Mouse (Mus musculus) forebrain, embryonic 12.5 days (tissue): Measurements from ENCODE around the gene Gm5678. TPM values are rescaled to one million over a fixed set of nuclear protein-coding genes. Genes with fewer than 3 reads are reported as not detected.

Source experiments
- ATAC-seq: fragments of 200-750 bp; cut with Nextera tagmentation; 2 replicates; pipeline ENCODE4 v1.8.0; 2017; ENCODE audit warnings: moderate TSS enrichment; ENCODE audit not compliant: low FRiP score
- H3K27ac ChIP-seq: fragments of 300-500 bp; sonication (generic); 2 replicates; pipeline ENCODE4 v1.5.1; 2016; ENCODE audit warnings: mild to moderate bottlenecking
- H3K27me3 ChIP-seq: fragments of 300-500 bp; sonication (generic); 2 replicates; pipeline ENCODE4 v1.6.1; 2016; ENCODE audit warnings: mild to moderate bottlenecking
- H3K36me3 ChIP-seq: fragments of 300-500 bp; sonication (generic); replicated peaks from 2 replicates; pipeline ENCODE4 v1.6.1; 2016; ENCODE audit warnings: mild to moderate bottlenecking
- H3K4me1 ChIP-seq: fragments of 300-500 bp; sonication (generic); 2 replicates; pipeline ENCODE4 v1.6.1; 2016
- H3K4me2 ChIP-seq: fragments of 300-500 bp; sonication (generic); 2 replicates; pipeline ENCODE4 v1.6.1; 2016; ENCODE audit warnings: mild to moderate bottlenecking, moderate library complexity
- H3K4me3 ChIP-seq: fragments of 300-500 bp; sonication (generic); replicated peaks from 2 replicates; pipeline ENCODE4 v1.5.1; 2016; ENCODE audit warnings: mild to moderate bottlenecking
- H3K9ac ChIP-seq: fragments of 300-500 bp; sonication (generic); 2 replicates; pipeline ENCODE4 v1.6.1; 2016; ENCODE audit warnings: mild to moderate bottlenecking
- H3K9me3 ChIP-seq: fragments of 300-500 bp; sonication (generic); 2 replicates; pipeline ENCODE4 v1.6.1; 2016
- WGBS: fragments of 180-500 bp; shearing (Covaris S2); methylation state at CpG from one replicate; pipeline ENCODE4 v1.1.7; 2016; 5-methylcytosine and 5-hydroxymethylcytosine counted together
- polyA plus RNA-seq: library from polyadenylated mRNA; unstranded; fragments of >200 nt; fragmentation: Nextera tagmentation; extraction: Ambion mirVana; gene quantifications from 2 replicates; pipeline ENCODE4 v1.2.1, GENCODE M21; 2016

Gm5678 gene
- polyA plus RNA-seq, 1 experiment from 2014 or later = not detected

DNA sequence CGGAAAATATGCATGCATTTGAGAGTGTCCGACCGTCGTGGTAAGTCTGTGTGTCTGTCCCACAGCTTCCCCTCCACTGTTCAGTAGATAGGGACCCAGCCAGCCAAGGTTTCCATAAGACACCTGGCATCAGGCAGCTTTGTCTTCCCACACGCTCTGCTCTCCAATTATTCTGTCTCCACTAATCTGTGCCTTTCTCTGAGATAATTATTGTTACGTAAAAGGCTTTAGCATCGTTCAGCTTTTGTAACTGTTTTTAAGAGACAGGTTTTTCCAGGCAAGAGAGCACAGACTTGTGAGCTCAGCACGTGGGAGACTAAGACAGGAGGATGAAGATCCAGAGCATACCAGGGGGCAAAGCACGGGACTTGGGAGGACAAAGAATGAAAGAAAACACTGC lies 51.3 kb downstream of the Gm5678 start:
- Histone ChIP-seq H3K27me3 (peaks cover 46% of the 10 kb centered on the region), H3K36me3 (no peaks in the 10 kb centered on the region), H3K4me3 (no peak overlapping the region), H3K9ac (no peak overlapping the region), H3K4me2 (no peak overlapping the region), H3K27ac (no peak overlapping the region), H3K9me3 (no peaks in the 10 kb centered on the region), H3K4me1 (peaks cover 16% of the 10 kb centered on the region)
- WGBS = 51% methylated on average over 9 of the region's 9 CpGs
- no peak for ATAC-seq

Other genes with a start within 250 kb of the Gm5678 start
- gene Setd4, start 24.0 kb upstream of the Gm5678 start, polyA plus RNA-seq = 15.8 and 17.2 TPM in 2 replicates
- gene Cbr1, start 22.2 kb upstream of the Gm5678 start, polyA plus RNA-seq = 108 and 112 TPM in 2 replicates
- gene Cbr3, start 55.1 kb downstream of the Gm5678 start, polyA plus RNA-seq = 0.33 and 0.45 TPM in 2 replicates
- gene Dop1b, start 83.8 kb downstream of the Gm5678 start, polyA plus RNA-seq = 19.2 and 19.6 TPM in 2 replicates
- 33.6 and 34.6 TPM in 2 replicates for gene Morc3, start 204.0 kb downstream of the Gm5678 start, polyA plus RNA-seq